Mouse (Mus musculus) ES-E14 (cell line): ENCODE data around the gene Btg2. TPM values are rescaled to one million over a fixed set of nuclear protein-coding genes. Genes with fewer than 3 reads are reported as not detected.

ENCODE experiments used
- DNase-seq: peaks from one replicate; pipeline ENCODE4 v3.0.0-alpha.2; 2013; ENCODE audit warnings: low read depth, low spot score
- H3K27ac ChIP-seq: 2 replicates; pipeline ENCODE4 v1.5.1; 2012; ENCODE audit warnings: low read depth, mild to moderate bottlenecking, low read length, moderate library complexity, mixed read lengths; ENCODE audit not compliant: poor library complexity, insufficient read depth, severe bottlenecking
- H3K36me3 ChIP-seq: 2 replicates; pipeline ENCODE4 v1.6.1; 2012; ENCODE audit warnings: mild to moderate bottlenecking, low read length, moderate library complexity, mixed read lengths; ENCODE audit not compliant: control insufficient read depth, poor library complexity, insufficient read depth, severe bottlenecking
- H3K4me1 ChIP-seq, 2 experiments: fragments of 150-350 bp in 1 of 2; sonication (generic) in 1 of 2; 2 replicates each; pipeline ENCODE4 v1.6.1; 2012; ENCODE audit warnings: low read length in 2 of 2, mild to moderate bottlenecking in 1 of 2, mixed read lengths in 1 of 2; ENCODE audit not compliant: control insufficient read depth in 2 of 2, insufficient read depth in 2 of 2, poor library complexity in 1 of 2
- H3K4me3 ChIP-seq, 2 experiments: fragments of 150-350 bp in 1 of 2; sonication (generic) in 1 of 2; 2 replicates each; pipeline ENCODE4 v1.5.1; 2012; ENCODE audit warnings: low read length in 2 of 2, low read depth in 1 of 2, mild to moderate bottlenecking in 1 of 2, mixed read lengths in 1 of 2; ENCODE audit not compliant: insufficient read depth in 1 of 2, poor library complexity in 1 of 2, severe bottlenecking in 1 of 2
- H3K9ac ChIP-seq: 2 replicates; pipeline ENCODE4 v1.6.1; 2012; ENCODE audit warnings: low read depth, mild to moderate bottlenecking, low read length, mixed read lengths; ENCODE audit not compliant: poor library complexity, insufficient read depth, severe bottlenecking
- H3K9me3 ChIP-seq: fragments of 150-350 bp; sonication (generic); 2 replicates; pipeline ENCODE4 v1.6.1; 2012; ENCODE audit warnings: low read depth, mild to moderate bottlenecking, low read length; ENCODE audit not compliant: control insufficient read depth, insufficient read depth
- CHD2 ChIP-seq: IDR thresholded peaks from 2 replicates; pipeline ENCODE4 v1.6.1; 2014; ENCODE audit warnings: mild to moderate bottlenecking, low read depth, low read length, inconsistent platforms
- HCFC1 ChIP-seq: IDR thresholded peaks from 2 replicates; pipeline ENCODE4 v1.6.1; 2012; ENCODE audit warnings: low read length, inconsistent platforms, borderline replicate concordance; ENCODE audit not compliant: insufficient read depth
- MAFK ChIP-seq: IDR thresholded peaks from 2 replicates; pipeline ENCODE4 v1.6.1; 2014; ENCODE audit warnings: mild to moderate bottlenecking, low read depth, low read length, inconsistent platforms; ENCODE audit not compliant: insufficient read depth
- ZC3H11A ChIP-seq: IDR thresholded peaks from 2 replicates; pipeline ENCODE4 v1.6.1; 2012; ENCODE audit warnings: low read depth, mild to moderate bottlenecking, inconsistent platforms, low read length, borderline replicate concordance
- ZNF384 ChIP-seq: IDR thresholded peaks from 2 replicates; pipeline ENCODE4 v1.6.1; 2012; ENCODE audit warnings: low read depth, low read length, inconsistent platforms
- in situ Hi-C, 2 experiments: fragments of 600-800 bp; cut with MboI; formaldehyde crosslinking; loops; one replicate each; pipeline ENCODE4 v1.15.1; 2025; ENCODE audit warnings: low sequenced_read_pairs in 2 of 2, inconsistent platforms in 1 of 2; ENCODE audit not compliant: unreplicated experiment in 2 of 2
- total RNA-seq: library from RNA; depleted of rRNA; stranded (reverse); fragments of 300-350 nt; gene quantifications from 2 replicates; pipeline ENCODE4 v1.2.3, GENCODE M21; 2012

Btg2 gene
- total RNA-seq, 1 experiment = 40.2 TPM

GRCm38 (mm10) chr1:134067143-134067619 is 11.7 kb downstream of the Btg2 start:
- no peak for TF ChIP-seq CHD2
- TF ChIP-seq ZNF384 = no peak
- TF ChIP-seq HCFC1 = no peak
- Histone ChIP-seq H3K27ac (no peak overlapping the region), H3K9me3 (no peaks in the 10 kb centered on the region), H3K9ac (no peak overlapping the region), H3K4me3 (no peak overlapping the region), H3K4me1 (peaks cover 6 to 11% of the 10 kb centered on the region in 2 experiments), H3K36me3 (no peaks in the 10 kb centered on the region)
- DNase-seq = no peak
- in situ Hi-C loops = no loop called here

GRCm38 (mm10) chr1:134066554-134066953 is 12.4 kb downstream of the Btg2 start:
- DNase-seq = no peak
- Histone ChIP-seq H3K4me3 (no peak overlapping the region), H3K4me1 (peaks cover 9 to 16% of the 10 kb centered on the region in 2 experiments), H3K27ac (no peak overlapping the region), H3K9me3 (no peaks in the 10 kb centered on the region), H3K9ac (no peak overlapping the region), H3K36me3 (no peaks in the 10 kb centered on the region)
- TF ChIP-seq CHD2 (no peak), MAFK (no peak), ZC3H11A (no peak), ZNF384 (no peak)
- in situ Hi-C loops = no loop called here

DNA sequence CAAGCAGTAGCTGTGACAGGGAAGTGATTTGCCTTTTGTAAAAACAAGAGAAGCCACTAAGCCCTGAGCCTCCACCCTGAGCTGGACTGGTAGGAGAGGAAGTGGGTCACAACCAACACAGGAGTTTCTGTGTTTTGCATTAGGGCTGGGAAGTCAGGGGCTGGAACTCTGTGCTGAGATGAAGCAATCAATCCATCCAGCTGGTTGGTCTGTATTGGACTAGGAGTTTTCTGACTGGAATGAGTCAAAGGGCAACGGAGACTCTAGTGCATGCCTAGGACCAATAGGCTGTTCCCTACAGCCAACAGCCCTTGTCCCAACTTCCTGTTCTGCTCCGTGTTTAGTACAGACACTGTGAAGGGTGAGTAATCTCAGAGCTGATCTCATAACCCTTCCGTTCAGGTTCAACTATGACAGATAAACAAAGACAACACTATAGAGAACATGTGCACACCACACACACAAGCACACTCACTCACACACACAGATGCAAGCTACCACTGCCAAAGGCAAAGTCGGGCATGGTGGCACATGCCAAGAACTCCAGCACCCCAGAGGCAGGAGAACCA is 13.6 kb downstream of the Btg2 start:
- Histone ChIP-seq H3K4me3 (no peak overlapping the region), H3K9ac (no peak overlapping the region), H3K4me1 (peaks cover 12 to 14% of the 10 kb centered on the region in 2 experiments), H3K9me3 (no peaks in the 10 kb centered on the region), H3K27ac (no peak overlapping the region), H3K36me3 (no peaks in the 10 kb centered on the region)
- in situ Hi-C loops = no loop called here
- no peak for DNase-seq
- TF ChIP-seq ZC3H11A (no peak), HCFC1 (no peak), CHD2 (no peak), ZNF384 (no peak), MAFK (no peak)

GRCm38 (mm10) chr1:134064296-134064831 is 14.6 kb downstream of the Btg2 start:
- no peaks in the 10 kb centered on the region for H3K9me3 ChIP-seq
- H3K27ac ChIP-seq = no peak overlapping the region
- no peak overlapping the region for H3K9ac ChIP-seq
- no peaks in the 10 kb centered on the region for H3K36me3 ChIP-seq
- peaks cover 11 to 17% of the 10 kb centered on the region in 2 experiments for H3K4me1 ChIP-seq
- TF ChIP-seq HCFC1 = no peak
- TF ChIP-seq ZC3H11A = no peak
- TF ChIP-seq CHD2 = no peak
- TF ChIP-seq MAFK = no peak
- no peak for TF ChIP-seq ZNF384
- in situ Hi-C loops = no loop called here
- H3K4me3 ChIP-seq = no peak overlapping the region
- DNase-seq = no peak
